Mouse (Mus musculus) ES-E14 (cell line): ENCODE data around the gene Alkbh5.

Source experiments
- CHD2 ChIP-seq: IDR thresholded peaks from 2 replicates; pipeline ENCODE4 v1.6.1; 2014; ENCODE audit warnings: mild to moderate bottlenecking, low read depth, low read length, inconsistent platforms
- HCFC1 ChIP-seq: IDR thresholded peaks from 2 replicates; pipeline ENCODE4 v1.6.1; 2012; ENCODE audit warnings: low read length, inconsistent platforms, borderline replicate concordance; ENCODE audit not compliant: insufficient read depth
- MAFK ChIP-seq: IDR thresholded peaks from 2 replicates; pipeline ENCODE4 v1.6.1; 2014; ENCODE audit warnings: mild to moderate bottlenecking, low read depth, low read length, inconsistent platforms; ENCODE audit not compliant: insufficient read depth
- ZC3H11A ChIP-seq: IDR thresholded peaks from 2 replicates; pipeline ENCODE4 v1.6.1; 2012; ENCODE audit warnings: low read depth, mild to moderate bottlenecking, inconsistent platforms, low read length, borderline replicate concordance
- ZNF384 ChIP-seq: IDR thresholded peaks from 2 replicates; pipeline ENCODE4 v1.6.1; 2012; ENCODE audit warnings: low read depth, low read length, inconsistent platforms

GRCm38 (mm10) chr11:60553091-60553490 lies 16.9 kb downstream of the Alkbh5 start:
- TF ChIP-seq ZC3H11A (no peak), ZNF384 (no peak), MAFK (no peak), CHD2 (no peak), HCFC1 (no peak)
